Mouse (Mus musculus) embryonic fibroblast, embryonic 13.5 days (primary cell): Measurements from ENCODE around the gene Cbx4. TPM values are rescaled to one million over a fixed set of nuclear protein-coding genes. Genes with fewer than 3 reads are reported as not detected.
"Not testable (repeated sequence)": the region's sequence is repeated elsewhere in the genome, so short reads cannot be mapped to it uniquely, and the experiment has no call there.

ENCODE experiments used
- H3K27ac ChIP-seq: 2 replicates; pipeline ENCODE4 v1.5.1; 2012; ENCODE audit warnings: low read length, control low read depth, inconsistent platforms; ENCODE audit not compliant: insufficient read depth
- H3K4me1 ChIP-seq: 2 replicates; pipeline ENCODE4 v1.6.1; 2011; ENCODE audit warnings: low read length; ENCODE audit not compliant: control insufficient read depth, insufficient read depth
- H3K4me3 ChIP-seq: 2 replicates; pipeline ENCODE4 v1.5.1; 2011; ENCODE audit warnings: mild to moderate bottlenecking, control low read depth, low read length; ENCODE audit not compliant: insufficient read depth
- CTCF ChIP-seq: IDR thresholded peaks from 2 replicates; pipeline ENCODE4 v1.5.1; 2011; ENCODE audit warnings: mild to moderate bottlenecking, control low read depth, low read length, moderate library complexity, borderline replicate concordance; ENCODE audit not compliant: insufficient read depth
- POLR2A ChIP-seq: IDR thresholded peaks from 2 replicates; pipeline ENCODE4 v1.6.1; 2011; ENCODE audit warnings: low read depth, mild to moderate bottlenecking, control low read depth, low read length, moderate library complexity
- polyA plus RNA-seq: library from polyadenylated mRNA; stranded (reverse); fragments of >200 nt; gene quantifications from 2 replicates; pipeline ENCODE4 v1.2.4, GENCODE M21; 2011; ENCODE audit warnings: low read depth; ENCODE audit not compliant: missing spikeins, insufficient read length

Cbx4 gene
- polyA plus RNA-seq, 1 experiment, result 11.8 TPM

GRCm38 (mm10) chr11:119111345-119111744 is 25.3 kb upstream of the Cbx4 start:
- TF ChIP-seq CTCF (no peak), POLR2A (no peak)
- Histone ChIP-seq H3K4me3 (no peak overlapping the region), H3K27ac (no peak overlapping the region), H3K4me1 (no peaks in the 10 kb centered on the region)

- Histone ChIP-seq H3K4me3 (no peak overlapping the region), H3K4me1 (no peaks in the 10 kb centered on the region), H3K27ac (no peak overlapping the region)
- TF ChIP-seq CTCF (no peak), POLR2A (no peak)
Observed at GRCm38 (mm10) chr11:119109415-119110071, 23.5 kb upstream of the Cbx4 start.

- Histone ChIP-seq H3K27ac (no peak overlapping the region), H3K4me1 (no peaks in the 10 kb centered on the region), H3K4me3 (no peak overlapping the region)
- TF ChIP-seq POLR2A, result no peak
- TF ChIP-seq CTCF, result no peak
Observed at GRCm38 (mm10) chr11:119108573-119109263, 22.7 kb upstream of the Cbx4 start.

GRCm38 (mm10) chr11:119106289-119106688 is 20.3 kb upstream of the Cbx4 start:
- no peak for TF ChIP-seq CTCF
- Histone ChIP-seq H3K4me1 (no peaks in the 10 kb centered on the region), H3K4me3 (no peak overlapping the region), H3K27ac (no peak overlapping the region)

- TF ChIP-seq POLR2A, result no peak
- Histone ChIP-seq H3K4me1 (no peaks in the 10 kb centered on the region), H3K27ac (no peak overlapping the region), H3K4me3 (no peak overlapping the region)
Observed at GRCm38 (mm10) chr11:119105748-119106147, 19.7 kb upstream of the Cbx4 start.

- TF ChIP-seq POLR2A (no peak), CTCF (no peak)
- no peak overlapping the region for H3K27ac ChIP-seq
- no peak overlapping the region for H3K4me3 ChIP-seq
- H3K4me1 ChIP-seq, result no peaks in the 10 kb centered on the region
Observed at GRCm38 (mm10) chr11:119105071-119105609, 19.1 kb upstream of the Cbx4 start.

- Histone ChIP-seq H3K27ac (no peak overlapping the region), H3K4me3 (no peak overlapping the region), H3K4me1 (no peaks in the 10 kb centered on the region)
- TF ChIP-seq CTCF (no peak), POLR2A (no peak)
Observed at GRCm38 (mm10) chr11:119103991-119104390, 18.0 kb upstream of the Cbx4 start.

- not testable (repeated sequence) for H3K27ac ChIP-seq, H3K4me1 ChIP-seq, H3K4me3 ChIP-seq
Observed at GRCm38 (mm10) chr11:119100355-119100754, 14.3 kb upstream of the Cbx4 start.

- TF ChIP-seq CTCF (no peak), POLR2A (no peak)
- Histone ChIP-seq H3K4me3 (no peak overlapping the region), H3K27ac (no peak overlapping the region), H3K4me1 (no peaks in the 10 kb centered on the region)
Observed at GRCm38 (mm10) chr11:119098202-119098601, 12.2 kb upstream of the Cbx4 start.

GRCm38 (mm10) chr11:119095441-119095840 is 9.4 kb upstream of the Cbx4 start:
- TF ChIP-seq POLR2A (no peak), CTCF (no peak)
- no peak overlapping the region for H3K27ac ChIP-seq
- H3K4me1 ChIP-seq, result peaks cover 2% of the 10 kb centered on the region; the same call in 1 of the 2 replicates
- no peak overlapping the region for H3K4me3 ChIP-seq

- Histone ChIP-seq H3K4me3 (no peak overlapping the region), H3K27ac (no peak overlapping the region), H3K4me1 (peaks cover 2% of the 10 kb centered on the region)
- no peak for TF ChIP-seq CTCF
- TF ChIP-seq POLR2A, result no peak
Observed at GRCm38 (mm10) chr11:119093322-119093721, 7.3 kb upstream of the Cbx4 start.
